Mouse (Mus musculus): ENCODE results near the gene Atf7ip. TPM values are rescaled to one million over a fixed set of nuclear protein-coding genes. Genes with fewer than 3 reads are reported as not detected.

The Atf7ip gene
- polyA plus RNA-seq, 1 experiment from 2014 or later = 33.5 TPM

- DNase-seq (ENCODE audit: low spot score) = no peak
- Histone ChIP-seq H3K4me1 (ENCODE audit: control insufficient read depth, insufficient read depth, low read length) (peaks cover 22% of the 10 kb centered on the region), H3K36me3 (ENCODE audit: control insufficient read depth, insufficient read depth, low read length) (no peaks in the 10 kb centered on the region), H3K9me3 (ENCODE audit: control insufficient read depth, low read length) (0 out of 2 replicates have a peak, but pooled peaks cover 4% of the 10 kb centered on the region), H3K27me3 (replicated peaks; ENCODE audit: control insufficient read depth, insufficient read depth, low read length) (no peaks in the 10 kb centered on the region), H3K4me3 (ENCODE audit: low read depth, low read length) (no peak overlapping the region), H3K9ac (ENCODE audit: low read depth, low read length) (no peak overlapping the region), H3K27ac (replicated peaks; ENCODE audit: low read depth, low read length) (no peak overlapping the region; the same call in 1 of the 2 replicates), H3K4me2 (ENCODE audit: low read depth, low read length) (no peak overlapping the region)
- WGBS = 26% methylated on average over 6 of the region's 6 CpGs
- ATAC-seq (ENCODE audit: low read depth) = no peak; the same call in 1 of the 2 replicates
Measured at GRCm38 (mm10) chr6:136475171-136475860, 30.7 kb upstream of the Atf7ip start.

- peaks cover 15% of the 10 kb centered on the region for H3K9me3 ChIP-seq (ENCODE audit: control insufficient read depth, low read length)
- no peak overlapping the region for H3K9ac ChIP-seq (ENCODE audit: low read depth, low read length)
- no peak overlapping the region for H3K27ac ChIP-seq (replicated peaks; ENCODE audit: low read depth, low read length)
- H3K4me3 ChIP-seq (ENCODE audit: low read depth, low read length) = no peak overlapping the region
- no peak for ATAC-seq (ENCODE audit: low read depth)
- no peaks in the 10 kb centered on the region for H3K36me3 ChIP-seq (ENCODE audit: control insufficient read depth, insufficient read depth, low read length)
- H3K4me1 ChIP-seq (ENCODE audit: control insufficient read depth, insufficient read depth, low read length) = peaks cover 9% of the 10 kb centered on the region; the same call in 1 of the 2 replicates
- no peak overlapping the region for H3K4me2 ChIP-seq (ENCODE audit: low read depth, low read length)
- H3K27me3 ChIP-seq (replicated peaks; ENCODE audit: control insufficient read depth, insufficient read depth, low read length) = no peaks in the 10 kb centered on the region
- no peak for DNase-seq (ENCODE audit: low spot score)
- 57% methylated on average over 1 of the region's 1 CpGs for WGBS
Measured at GRCm38 (mm10) chr6:136477878-136478277, 28.1 kb upstream of the Atf7ip start.

- Histone ChIP-seq H3K4me3 (ENCODE audit: low read depth, low read length) (no peak overlapping the region), H3K9me3 (ENCODE audit: control insufficient read depth, low read length) (peaks cover 15% of the 10 kb centered on the region), H3K36me3 (ENCODE audit: control insufficient read depth, insufficient read depth, low read length) (no peaks in the 10 kb centered on the region), H3K9ac (ENCODE audit: low read depth, low read length) (no peak overlapping the region), H3K27me3 (replicated peaks; ENCODE audit: control insufficient read depth, insufficient read depth, low read length) (no peaks in the 10 kb centered on the region), H3K4me2 (ENCODE audit: low read depth, low read length) (no peak overlapping the region), H3K27ac (replicated peaks; ENCODE audit: low read depth, low read length) (no peak overlapping the region), H3K4me1 (ENCODE audit: control insufficient read depth, insufficient read depth, low read length) (no peaks in the 10 kb centered on the region)
- no peak for DNase-seq (ENCODE audit: low spot score)
- 68% methylated on average over 2 of the region's 2 CpGs for WGBS
- ATAC-seq (ENCODE audit: low read depth) = no peak
Measured at GRCm38 (mm10) chr6:136483531-136483930, 22.4 kb upstream of the Atf7ip start.

GRCm38 (mm10) chr6:136484093-136484492 is 21.9 kb upstream of the Atf7ip start:
- Histone ChIP-seq H3K27ac (replicated peaks; ENCODE audit: low read depth, low read length) (no peak overlapping the region), H3K9me3 (ENCODE audit: control insufficient read depth, low read length) (peaks cover 15% of the 10 kb centered on the region), H3K4me1 (ENCODE audit: control insufficient read depth, insufficient read depth, low read length) (no peaks in the 10 kb centered on the region), H3K27me3 (replicated peaks; ENCODE audit: control insufficient read depth, insufficient read depth, low read length) (no peaks in the 10 kb centered on the region), H3K36me3 (ENCODE audit: control insufficient read depth, insufficient read depth, low read length) (no peaks in the 10 kb centered on the region), H3K4me2 (ENCODE audit: low read depth, low read length) (no peak overlapping the region), H3K4me3 (ENCODE audit: low read depth, low read length) (no peak overlapping the region), H3K9ac (ENCODE audit: low read depth, low read length) (no peak overlapping the region)
- ATAC-seq (ENCODE audit: low read depth) (no peak), DNase-seq (ENCODE audit: low spot score) (no peak)
- 96% methylated on average over 3 of the region's 3 CpGs for WGBS

GRCm38 (mm10) chr6:136486166-136486565 is 19.8 kb upstream of the Atf7ip start:
- Histone ChIP-seq H3K27ac (replicated peaks; ENCODE audit: low read depth, low read length) (no peak overlapping the region), H3K4me3 (ENCODE audit: low read depth, low read length) (no peak overlapping the region), H3K4me1 (ENCODE audit: control insufficient read depth, insufficient read depth, low read length) (no peaks in the 10 kb centered on the region), H3K9me3 (ENCODE audit: control insufficient read depth, low read length) (peaks cover 3% of the 10 kb centered on the region), H3K36me3 (ENCODE audit: control insufficient read depth, insufficient read depth, low read length) (no peaks in the 10 kb centered on the region), H3K4me2 (ENCODE audit: low read depth, low read length) (no peak overlapping the region), H3K27me3 (replicated peaks; ENCODE audit: control insufficient read depth, insufficient read depth, low read length) (no peaks in the 10 kb centered on the region), H3K9ac (ENCODE audit: low read depth, low read length) (no peak overlapping the region)
- ATAC-seq (ENCODE audit: low read depth) = no peak
- WGBS = 73% methylated on average over 4 of the region's 4 CpGs
- no peak for DNase-seq (ENCODE audit: low spot score)

GRCm38 (mm10) chr6:136486801-136487553 is 19.0 kb upstream of the Atf7ip start:
- no peak for DNase-seq (ENCODE audit: low spot score)

GRCm38 (mm10) chr6:136487554-136487950 is 18.4 kb upstream of the Atf7ip start:
- Histone ChIP-seq H3K36me3 (ENCODE audit: control insufficient read depth, insufficient read depth, low read length) (no peaks in the 10 kb centered on the region), H3K4me1 (ENCODE audit: control insufficient read depth, insufficient read depth, low read length) (no peaks in the 10 kb centered on the region), H3K4me3 (ENCODE audit: low read depth, low read length) (no peak overlapping the region), H3K27me3 (replicated peaks; ENCODE audit: control insufficient read depth, insufficient read depth, low read length) (no peaks in the 10 kb centered on the region), H3K27ac (replicated peaks; ENCODE audit: low read depth, low read length) (no peak overlapping the region), H3K9ac (ENCODE audit: low read depth, low read length) (no peak overlapping the region), H3K9me3 (ENCODE audit: control insufficient read depth, low read length) (no peaks in the 10 kb centered on the region), H3K4me2 (ENCODE audit: low read depth, low read length) (no peak overlapping the region)
- WGBS = 75% methylated on average over 1 of the region's 1 CpGs
- ATAC-seq (ENCODE audit: low read depth) = no peak
- DNase-seq (ENCODE audit: low spot score) = no peak

More at GRCm38 (mm10) chr6:136486801-136487553, 19.0 kb upstream of the Atf7ip start:
- H3K9ac ChIP-seq (ENCODE audit: low read depth, low read length) = no peak overlapping the region
- H3K27ac ChIP-seq (replicated peaks; ENCODE audit: low read depth, low read length) = no peak overlapping the region
- peak overlapping the region; percentile 13; the same call in 1 of the 2 replicates for H3K4me3 ChIP-seq (ENCODE audit: low read depth, low read length)
- no peaks in the 10 kb centered on the region for H3K9me3 ChIP-seq (ENCODE audit: control insufficient read depth, low read length)
- H3K36me3 ChIP-seq (ENCODE audit: control insufficient read depth, insufficient read depth, low read length) = no peaks in the 10 kb centered on the region
- 54% methylated on average over 36 of the region's 36 CpGs for WGBS
- no peak for ATAC-seq (ENCODE audit: low read depth)
- H3K4me1 ChIP-seq (ENCODE audit: control insufficient read depth, insufficient read depth, low read length) = no peaks in the 10 kb centered on the region
- H3K27me3 ChIP-seq (replicated peaks; ENCODE audit: control insufficient read depth, insufficient read depth, low read length) = no peaks in the 10 kb centered on the region
- H3K4me2 ChIP-seq (ENCODE audit: low read depth, low read length) = peak overlapping the region; percentile 41

GRCm38 (mm10) chr6:136489899-136490298 is 16.1 kb upstream of the Atf7ip start:
- no peaks in the 10 kb centered on the region for H3K36me3 ChIP-seq (ENCODE audit: control insufficient read depth, insufficient read depth, low read length)
- no peaks in the 10 kb centered on the region for H3K4me1 ChIP-seq (ENCODE audit: control insufficient read depth, insufficient read depth, low read length)
- no peak overlapping the region for H3K9ac ChIP-seq (ENCODE audit: low read depth, low read length)
- H3K9me3 ChIP-seq (ENCODE audit: control insufficient read depth, low read length) = no peaks in the 10 kb centered on the region
- no peaks in the 10 kb centered on the region for H3K27me3 ChIP-seq (replicated peaks; ENCODE audit: control insufficient read depth, insufficient read depth, low read length)
- no peak overlapping the region for H3K27ac ChIP-seq (replicated peaks; ENCODE audit: low read depth, low read length)
- ATAC-seq (ENCODE audit: low read depth) (no peak), DNase-seq (ENCODE audit: low spot score) (peak; percentile 38)
- H3K4me3 ChIP-seq (ENCODE audit: low read depth, low read length) = no peak overlapping the region
- H3K4me2 ChIP-seq (ENCODE audit: low read depth, low read length) = no peak overlapping the region
- WGBS = 70% methylated on average over 3 of the region's 3 CpGs

Data from embryonic facial prominence, embryonic 14.5 days (tissue).